9 mouse cellular contexts compared by ENCODE assay signal in the genomic region with DNA sequence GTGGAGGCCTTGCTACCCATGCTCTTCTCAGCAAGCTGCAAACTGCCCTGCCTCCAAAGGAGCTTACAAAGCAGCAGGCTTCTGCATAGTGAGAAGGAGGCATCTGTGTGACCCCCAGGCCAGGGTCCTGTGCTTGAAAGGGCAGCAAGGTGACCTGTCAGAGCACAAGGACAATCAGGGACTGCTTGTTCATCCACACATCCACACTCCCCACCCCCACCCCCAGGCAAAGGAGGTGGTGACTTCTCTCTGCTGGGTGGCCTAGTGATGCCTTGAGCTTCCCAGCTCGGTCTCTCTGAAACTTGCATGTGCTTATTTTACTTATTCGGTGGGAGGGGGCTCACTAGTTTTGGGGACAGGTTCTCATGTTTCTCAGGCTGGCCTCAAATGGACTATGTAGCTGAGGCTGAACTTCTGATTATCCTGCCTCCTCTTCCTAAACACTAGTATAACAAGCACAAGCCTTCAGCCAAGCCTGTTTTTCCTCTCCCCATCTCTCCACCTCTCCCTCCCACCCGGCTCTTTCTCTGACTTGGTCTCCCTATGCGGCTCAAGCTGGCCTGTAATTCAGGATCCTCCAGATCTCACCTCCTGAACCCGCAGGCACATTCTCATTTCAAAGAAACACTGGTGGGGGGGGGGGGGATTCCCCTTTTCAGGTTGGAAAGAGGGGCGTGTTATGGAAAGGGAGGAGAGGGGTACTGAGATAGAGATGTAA. TPM values are rescaled to one million over a fixed set of nuclear protein-coding genes. Genes with fewer than 3 reads are reported as not detected.
A peak's percentile ranks its signal among the peaks of the same experiment; 100 is the strongest.
DNase-seq lines count a peak whose midpoint lies in the region; ATAC-seq and TF ChIP-seq lines count a peak whose summit lies in the region.
"Had no signal": no experiment of that assay in that cellular context is flagged by ENCODE, and none has a peak within 500 bp of the region (broad histone marks: within the 10 kb centered on the region; RNA-seq: fewer than 3 reads in every experiment).

No protein-coding gene starts in this region.

- peaks cover 25% of the 10 kb centered on the region for H3K4me1 ChIP-seq in heart, embryonic 10.5 days
- peaks cover 6% of the 10 kb centered on the region for H3K4me1 ChIP-seq in heart, embryonic 16.5 days (ENCODE audit: control insufficient read depth, insufficient read depth, low read length)
- H3K4me1 ChIP-seq in midbrain, embryonic 16.5 days (ENCODE audit: control insufficient read depth, insufficient read depth, low read length): peaks cover 7% of the 10 kb centered on the region
- peaks cover 4% of the 10 kb centered on the region; the same call in 1 of the 2 replicates for H3K4me1 ChIP-seq in intestine, postnatal 0 days (replicated peaks; ENCODE audit: control insufficient read depth, insufficient read depth, low read length)
- no peaks in the 10 kb centered on the region; the same call in 1 of the 2 replicates for H3K4me1 ChIP-seq in kidney, adult 2 months (ENCODE audit: control insufficient read depth, insufficient read depth, low read length)

- peak overlapping the region; percentile 72 for H3K27ac ChIP-seq in heart, embryonic 10.5 days
- no peak overlapping the region for H3K27ac ChIP-seq in heart, embryonic 16.5 days (ENCODE audit: low read length)
- no peak overlapping the region for H3K27ac ChIP-seq in midbrain, embryonic 16.5 days (ENCODE audit: low read length)
- no peak overlapping the region for H3K27ac ChIP-seq in intestine, postnatal 0 days (ENCODE audit: low read depth, low read length)
- no peak overlapping the region for H3K27ac ChIP-seq in kidney, adult 2 months (ENCODE audit: insufficient read depth, low read depth, low read length)

- intact Hi-C loops in heart, postnatal 14 days (cut with DNase I): no loop called here

- H3K9ac ChIP-seq in heart, embryonic 16.5 days (ENCODE audit: low read length): no peak overlapping the region
- H3K9ac ChIP-seq in midbrain, embryonic 16.5 days (ENCODE audit: low read depth, low read length): no peak overlapping the region
- H3K9ac ChIP-seq in intestine, postnatal 0 days (ENCODE audit: low read depth, low read length): no peak overlapping the region

- H3K4me3 ChIP-seq in heart, embryonic 10.5 days: no peak overlapping the region
- H3K4me3 ChIP-seq in heart, embryonic 16.5 days (ENCODE audit: low read length): no peak overlapping the region
- no peak overlapping the region for H3K4me3 ChIP-seq in midbrain, embryonic 16.5 days (ENCODE audit: low read depth, low read length)
- no peak overlapping the region for H3K4me3 ChIP-seq in intestine, postnatal 0 days (ENCODE audit: low read depth, low read length)
- no peak overlapping the region for H3K4me3 ChIP-seq in kidney, adult 2 months (ENCODE audit: insufficient read depth, low read depth, low read length)

- ATAC-seq in heart, embryonic 16.5 days (replicated peaks; ENCODE audit: extremely low read depth, insufficient read depth, low FRiP score): no peak
- 0 out of 2 replicates have a peak, but pooled peaks have one; percentile 18 for ATAC-seq in midbrain, embryonic 16.5 days
- no peak for ATAC-seq in intestine, postnatal 0 days

- no peak for DNase-seq in heart, embryonic 10.5 days (ENCODE audit: low spot score)
- DNase-seq in heart, postnatal 14 days: no peak
- DNase-seq in embryo, embryonic 10 days (ENCODE audit: low spot score): peak; percentile 62
- DNase-seq in gastrocnemius, adult 8-10 months (ENCODE audit: low spot score in 2 of 2): no peak
- no peak for DNase-seq in kidney, adult 2 months

- 13% methylated on average over 6 of the region's 6 CpGs for whole genome bisulfite sequencing in heart, embryonic 10.5 days
- WGBS in heart, embryonic 16.5 days: 16% methylated on average over 6 of the region's 6 CpGs
- 3% methylated on average over 6 of the region's 6 CpGs for WGBS in midbrain, embryonic 16.5 days
- WGBS in intestine, postnatal 0 days: 37% methylated on average over 6 of the region's 6 CpGs
- 45% methylated on average over 6 of the region's 6 CpGs for WGBS in kidney, adult 2 months

- H3K27me3 ChIP-seq in heart, embryonic 10.5 days (ENCODE audit: insufficient read depth, poor library complexity, severe bottlenecking): peaks cover 6% of the 10 kb centered on the region; the same call in 1 of the 2 replicates
- no peaks in the 10 kb centered on the region for H3K27me3 ChIP-seq in heart, embryonic 16.5 days (ENCODE audit: control insufficient read depth, insufficient read depth, low read length)
- H3K27me3 ChIP-seq in midbrain, embryonic 16.5 days (ENCODE audit: control insufficient read depth, insufficient read depth, low read depth, low read length): no peaks in the 10 kb centered on the region
- no peaks in the 10 kb centered on the region for H3K27me3 ChIP-seq in intestine, postnatal 0 days (replicated peaks; ENCODE audit: control insufficient read depth, insufficient read depth, low read length)
- H3K27me3 ChIP-seq in kidney, adult 2 months (replicated peaks; ENCODE audit: control insufficient read depth, insufficient read depth, low read length): no peaks in the 10 kb centered on the region

- no peak for TF ChIP-seq POLR2A in kidney, adult 2 months (IDR thresholded peaks at IDR 0.05; ENCODE audit: low read depth, low read length)

- H3K36me3 ChIP-seq in heart, embryonic 10.5 days: no peaks in the 10 kb centered on the region
- H3K36me3 ChIP-seq in heart, embryonic 16.5 days (ENCODE audit: control insufficient read depth, insufficient read depth): no peaks in the 10 kb centered on the region
- no peaks in the 10 kb centered on the region for H3K36me3 ChIP-seq in midbrain, embryonic 16.5 days (ENCODE audit: control insufficient read depth, insufficient read depth, low read length)
- no peaks in the 10 kb centered on the region for H3K36me3 ChIP-seq in intestine, postnatal 0 days (ENCODE audit: control insufficient read depth, insufficient read depth)
- no peaks in the 10 kb centered on the region for H3K36me3 ChIP-seq in kidney, adult 2 months (ENCODE audit: control insufficient read depth, insufficient read depth, low read length)

- peak overlapping the region; percentile 72; the same call in 1 of the 2 replicates for H3K4me2 ChIP-seq in heart, embryonic 16.5 days (ENCODE audit: low read depth, low read length)
- H3K4me2 ChIP-seq in midbrain, embryonic 16.5 days (ENCODE audit: low read length): no peak overlapping the region
- no peak overlapping the region for H3K4me2 ChIP-seq in intestine, postnatal 0 days (replicated peaks; ENCODE audit: low read depth)

- H3K9me3 ChIP-seq in heart, embryonic 10.5 days: no peaks in the 10 kb centered on the region
- no peaks in the 10 kb centered on the region for H3K9me3 ChIP-seq in heart, embryonic 16.5 days (replicated peaks; ENCODE audit: control insufficient read depth, low read length)
- H3K9me3 ChIP-seq in midbrain, embryonic 16.5 days (replicated peaks; ENCODE audit: control insufficient read depth, low read length, poor library complexity, severe bottlenecking): no peaks in the 10 kb centered on the region
- H3K9me3 ChIP-seq in intestine, postnatal 0 days (ENCODE audit: control insufficient read depth): no peaks in the 10 kb centered on the region

- TF ChIP-seq CTCF in intestine, postnatal 0 days (IDR thresholded peaks at IDR 0.05; ENCODE audit: low read depth): no peak
- TF ChIP-seq CTCF in kidney, adult 2 months (conservative IDR thresholded peaks at IDR 0.05; ENCODE audit: insufficient read depth, insufficient read length, low read depth, low read length): no peak

RNA-seq across cellular contexts. Expression of gene Sept5, which starts 56.4 kb away (rescaled TPM):
- polyA plus RNA-seq in heart, embryonic 10.5 days (2016; fragmentation: Nextera tagmentation; extraction: Ambion mirVana): 4.3 and 11.7 TPM in 2 replicates
- 1 to 10 TPM; 6.7 to 7.6 TPM for total RNA-seq in heart, postnatal 14 days (2021)
- polyA plus RNA-seq in heart, embryonic 16.5 days (2015; fragmentation: Nextera tagmentation; extraction: Ambion mirVana): 8.4 and 8.5 TPM in 2 replicates
- polyA plus RNA-seq in midbrain, embryonic 16.5 days (2015; fragmentation: Nextera tagmentation; extraction: Ambion mirVana): 240 and 262 TPM in 2 replicates
- polyA plus RNA-seq in intestine, postnatal 0 days (2015; fragmentation: Nextera tagmentation; extraction: Ambion mirVana): 24.7 and 25.4 TPM in 2 replicates
- 1 to 10 TPM; 1.7 to 2.7 (median 2.3) TPM for total RNA-seq in gastrocnemius, adult 8-10 months (2022)
- polyA plus RNA-seq in kidney, adult 2 months (2012; rRNA removed): 3.1 and 3.8 TPM in 2 replicates

RNA-seq across cellular contexts. Expression of gene Gm49601, which starts 60.0 kb away (rescaled TPM):
- polyA plus RNA-seq in heart, embryonic 10.5 days (2016; fragmentation: Nextera tagmentation; extraction: Ambion mirVana): 0.26 and 1.1 TPM in 2 replicates
- 1 to 10 TPM; 2.8 to 4.0 TPM for total RNA-seq in heart, postnatal 14 days (2021)
- 0.63 and 0.66 TPM in 2 replicates for polyA plus RNA-seq in heart, embryonic 16.5 days (2015; fragmentation: Nextera tagmentation; extraction: Ambion mirVana)
- polyA plus RNA-seq in midbrain, embryonic 16.5 days (2015; fragmentation: Nextera tagmentation; extraction: Ambion mirVana): 23.3 and 24.6 TPM in 2 replicates
- 0.34 and 1.4 TPM in 2 replicates for polyA plus RNA-seq in intestine, postnatal 0 days (2015; fragmentation: Nextera tagmentation; extraction: Ambion mirVana)
- under 1 TPM in 3 of 4 experiments, not detected in 1; 0.29 to 0.48 (median 0.47) TPM for total RNA-seq in gastrocnemius, adult 8-10 months (2022)
- 1.1 and 1.4 TPM in 2 replicates for polyA plus RNA-seq in kidney, adult 2 months (2012; rRNA removed)
- total RNA-seq: common myeloid progenitor, adult 5-6 weeks had no signal
